Mouse (Mus musculus) embryonic facial prominence, embryonic 15.5 days (tissue): Measurements from ENCODE around the gene Sema6b. TPM values are rescaled to one million over a fixed set of nuclear protein-coding genes. Genes with fewer than 3 reads are reported as not detected.
"Not testable (repeated sequence)": the region's sequence is repeated elsewhere in the genome, so short reads cannot be mapped to it uniquely, and the experiment has no call there.

Experiments used
- ATAC-seq: fragments of 200-750 bp; cut with Nextera tagmentation; 2 replicates; pipeline ENCODE4 v1.8.0; 2017; ENCODE audit warnings: low read depth, moderate TSS enrichment; ENCODE audit not compliant: insufficient number of reproducible peaks, low FRiP score, low TSS enrichment
- H3K27ac ChIP-seq: fragments of 300-500 bp; sonication (generic); replicated peaks from 2 replicates; pipeline ENCODE4 v1.5.1; 2015; ENCODE audit warnings: mild to moderate bottlenecking, inconsistent platforms
- H3K27me3 ChIP-seq: fragments of 300-500 bp; sonication (generic); 2 replicates; pipeline ENCODE4 v1.6.1; 2015; ENCODE audit warnings: inconsistent platforms
- H3K36me3 ChIP-seq: fragments of 300-500 bp; sonication (generic); 2 replicates; pipeline ENCODE4 v1.6.1; 2015; ENCODE audit warnings: mild to moderate bottlenecking, inconsistent platforms
- H3K4me1 ChIP-seq: fragments of 300-500 bp; sonication (generic); 2 replicates; pipeline ENCODE4 v1.6.1; 2015; ENCODE audit warnings: inconsistent platforms
- H3K4me2 ChIP-seq: fragments of 300-500 bp; sonication (generic); replicated peaks from 2 replicates; pipeline ENCODE4 v1.6.1; 2015; ENCODE audit warnings: mild to moderate bottlenecking, inconsistent platforms
- H3K4me3 ChIP-seq: fragments of 300-500 bp; sonication (generic); replicated peaks from 2 replicates; pipeline ENCODE4 v1.5.1; 2015; ENCODE audit warnings: mild to moderate bottlenecking, inconsistent platforms
- H3K9ac ChIP-seq: fragments of 300-500 bp; sonication (generic); 2 replicates; pipeline ENCODE4 v1.6.1; 2015; ENCODE audit warnings: inconsistent platforms
- H3K9me3 ChIP-seq: fragments of 300-500 bp; sonication (generic); replicated peaks from 2 replicates; pipeline ENCODE4 v1.6.1; 2016; ENCODE audit warnings: inconsistent platforms
- WGBS: fragments of 180-500 bp; shearing (Covaris S2); methylation state at CpG from one replicate; pipeline ENCODE4 v1.1.7; 2015; 5-methylcytosine and 5-hydroxymethylcytosine counted together
- microRNA-seq: library from miRNA; unstranded; fragments of <30 nt; microRNA quantifications from one replicate; pipeline ENCODE4, GENCODE M21; 2016; ENCODE audit warnings: borderline number of aligned reads
- polyA plus RNA-seq: library from polyadenylated mRNA; unstranded; fragments of >200 nt; fragmentation: Nextera tagmentation; extraction: Ambion mirVana; gene quantifications from 2 replicates; pipeline ENCODE4 v1.2.1, GENCODE M21; 2015

The Sema6b gene
- polyA plus RNA-seq, 1 experiment from 2014 or later, result 4.2 TPM

DNA sequence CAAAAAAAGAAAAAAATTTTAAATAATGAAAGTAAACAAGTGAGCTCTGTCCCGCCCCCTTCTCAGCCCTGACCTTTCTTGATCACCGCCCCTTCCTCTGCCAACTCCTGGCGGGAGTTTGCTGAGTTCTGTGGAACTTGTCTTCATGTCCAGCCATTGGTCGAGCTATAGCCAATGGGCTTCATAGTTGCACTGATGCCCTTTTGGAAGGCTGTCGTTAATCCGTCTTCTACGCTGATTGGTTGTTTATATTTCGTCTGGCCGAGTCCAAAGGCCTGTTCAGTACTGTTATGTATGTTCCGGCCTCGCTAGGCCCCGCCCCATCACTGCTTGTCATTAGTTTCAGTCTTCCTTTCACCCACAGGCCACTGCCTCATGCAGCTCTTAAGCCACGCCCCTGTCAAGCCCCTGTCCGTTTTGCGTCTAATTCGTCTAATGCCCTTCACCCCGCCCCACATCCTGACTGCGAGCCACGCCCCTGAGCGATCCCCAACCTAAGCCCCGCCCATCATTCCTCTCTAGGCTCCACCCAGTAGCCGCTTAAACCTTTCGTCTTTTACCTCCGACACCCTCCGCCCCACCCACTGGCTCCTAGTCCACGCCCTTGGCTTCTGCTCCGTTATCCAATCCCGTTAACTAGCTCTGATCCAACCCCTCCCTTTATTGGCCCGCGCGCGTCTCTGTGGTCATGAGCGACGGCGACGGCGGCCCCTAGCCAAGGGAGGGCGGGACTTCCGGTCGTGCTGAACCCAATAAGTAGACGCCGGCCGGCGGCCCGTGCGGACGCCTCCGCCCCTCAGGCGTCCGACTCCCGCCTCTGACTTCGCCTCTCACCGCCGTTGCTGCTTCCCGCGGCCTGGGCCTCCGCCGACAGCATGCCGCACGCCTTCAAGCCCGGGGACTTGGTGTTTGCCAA is 61.0 kb downstream of the Sema6b start, which contains the start of gene Hdgfl2:
Gene Hdgfl2 (plus strand): TSS at position 755 of the 916 bp plus-strand sequence.
- peak; percentile 93 for ATAC-seq
- Histone ChIP-seq H3K27me3 (no peaks in the 10 kb centered on the region), H3K27ac (peak within 1 kb of the TSS; percentile 63)

DNA sequence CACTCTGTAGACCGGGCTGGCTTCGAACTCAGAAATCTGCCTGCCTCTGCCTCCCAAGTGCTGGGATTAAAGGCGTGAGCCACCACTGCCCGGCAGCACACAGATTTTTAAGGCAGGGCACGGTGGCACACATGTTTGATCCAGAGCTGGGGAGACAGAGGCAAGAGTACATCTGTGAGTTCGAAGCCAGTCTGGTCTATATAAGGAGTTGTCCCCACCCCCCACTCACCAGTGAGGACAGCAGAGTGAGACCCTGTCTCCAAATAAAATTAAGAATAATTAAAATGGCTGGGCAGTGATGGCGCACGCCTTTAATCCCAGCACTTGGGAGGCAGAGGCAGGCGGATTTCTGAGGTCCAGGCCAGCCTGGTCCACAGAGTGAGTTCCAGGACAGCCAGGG is 61.8 kb downstream of the Sema6b start:
- peaks cover 46% of the 10 kb centered on the region for H3K4me1 ChIP-seq
- not testable (repeated sequence) for ATAC-seq, H3K9ac ChIP-seq, H3K9me3 ChIP-seq, H3K27me3 ChIP-seq
- 0 out of 2 replicates have a peak overlapping the region, but pooled peaks have one; percentile 30 for H3K27ac ChIP-seq
- peak overlapping the region; percentile 92 for H3K4me3 ChIP-seq
- peak overlapping the region; percentile 92 for H3K4me2 ChIP-seq
- H3K36me3 ChIP-seq, result peaks cover 13% of the 10 kb centered on the region
- 67% methylated on average over 9 of the region's 9 CpGs for WGBS

More for the DNA sequence above, 61.0 kb downstream of the Sema6b start, which contains the start of gene Hdgfl2:
- WGBS, result under 1% methylated on average over 61 of the region's 61 CpGs
- Histone ChIP-seq H3K9me3 (no peaks in the 10 kb centered on the region), H3K4me1 (peaks cover 38% of the 10 kb centered on the region), H3K4me3 (peak within 1 kb of the TSS; percentile 92), H3K9ac (peak within 1 kb of the TSS; percentile 83), H3K36me3 (peaks cover 18% of the 10 kb centered on the region), H3K4me2 (peak within 1 kb of the TSS; percentile 92)

GRCm38 (mm10) chr17:56077523-56077922 is 62.6 kb downstream of the Sema6b start:
- WGBS, result 92% methylated on average over 5 of the region's 5 CpGs
- Histone ChIP-seq H3K9me3 (no peaks in the 10 kb centered on the region), H3K27ac (no peak overlapping the region), H3K27me3 (no peaks in the 10 kb centered on the region), H3K9ac (no peak overlapping the region), H3K4me3 (no peak overlapping the region), H3K36me3 (peaks cover 10% of the 10 kb centered on the region), H3K4me1 (peaks cover 54% of the 10 kb centered on the region), H3K4me2 (no peak overlapping the region)
- ATAC-seq, result no peak

DNA sequence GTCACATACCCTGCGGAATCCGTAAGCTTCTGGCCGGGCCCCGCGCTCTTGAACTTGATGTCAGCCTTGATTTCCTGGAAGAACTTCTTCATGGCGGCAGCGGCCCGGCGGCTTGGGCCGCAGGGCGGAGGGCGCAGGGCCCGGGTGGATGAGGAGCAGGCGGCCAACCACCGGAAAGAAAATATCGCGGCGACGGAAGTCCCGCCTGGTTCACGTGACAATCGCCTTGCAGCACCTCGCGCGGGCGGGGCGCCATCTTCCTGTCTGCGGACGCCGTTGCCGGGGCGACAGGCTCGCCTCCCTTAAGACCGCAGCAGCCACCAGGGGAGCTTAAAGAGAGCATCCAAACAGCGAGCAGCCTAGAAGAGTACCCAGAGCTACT is 65.3 kb downstream of the Sema6b start, which contains the start of gene Ubxn6:
Gene Ubxn6 (minus strand): TSS at position 202 of the 382 bp plus-strand sequence.
- Histone ChIP-seq H3K27ac (peak within 1 kb of the TSS; percentile 97), H3K9ac (peak within 1 kb of the TSS; percentile 75), H3K9me3 (no peaks in the 10 kb centered on the region), H3K4me3 (peak within 1 kb of the TSS; percentile 82), H3K4me1 (peaks cover 28% of the 10 kb centered on the region), H3K27me3 (no peaks in the 10 kb centered on the region), H3K4me2 (peak within 1 kb of the TSS; percentile 68), H3K36me3 (peaks cover 31% of the 10 kb centered on the region)
- peak; percentile 49 for ATAC-seq
- WGBS, result under 1% methylated on average over 35 of the region's 35 CpGs

- peak overlapping the region; percentile 82 for H3K4me3 ChIP-seq
- no peaks in the 10 kb centered on the region for H3K27me3 ChIP-seq
- peaks cover 36% of the 10 kb centered on the region for H3K36me3 ChIP-seq
- peaks cover 28% of the 10 kb centered on the region for H3K4me1 ChIP-seq
- peak; percentile 21 for ATAC-seq
- peak overlapping the region; percentile 75 for H3K9ac ChIP-seq
- peak overlapping the region; percentile 68 for H3K4me2 ChIP-seq
- H3K27ac ChIP-seq, result peak overlapping the region; percentile 97
- no peaks in the 10 kb centered on the region for H3K9me3 ChIP-seq
- WGBS, result 7% methylated on average over 22 of the region's 22 CpGs
Observed at GRCm38 (mm10) chr17:56074097-56074826, 65.9 kb downstream of the Sema6b start.

Small RNA genes lying within 50 kb of the gene (microRNA-seq; reads per million reads assigned to microRNA genes)
- gene Gm44397, result not detected

Other genes starting within 250 kb of the Sema6b start
- 12.2 and 12.7 TPM in 2 replicates for gene Zfp959, start 248.2 kb downstream of the Sema6b start, polyA plus RNA-seq
- 6.8 and 7.4 TPM in 2 replicates for gene Zfp119b, start 190.8 kb downstream of the Sema6b start, polyA plus RNA-seq
- 3.3 and 3.7 TPM in 2 replicates for gene Ebi3, start 187.7 kb downstream of the Sema6b start, polyA plus RNA-seq
- 22.8 and 26.0 TPM in 2 replicates for gene Yju2, start 181.2 kb downstream of the Sema6b start, polyA plus RNA-seq
- gene Shd, start 169.9 kb downstream of the Sema6b start, polyA plus RNA-seq, result 20.4 and 22.2 TPM in 2 replicates
- 12.5 and 16.8 TPM in 2 replicates for gene Fsd1, start 153.8 kb downstream of the Sema6b start, polyA plus RNA-seq
- gene Stap2, start 134.8 kb downstream of the Sema6b start, polyA plus RNA-seq, result 23.6 and 24.5 TPM in 2 replicates
- gene Mpnd, start 134.6 kb downstream of the Sema6b start, polyA plus RNA-seq, result 91.3 and 97.2 TPM in 2 replicates
- gene Sh3gl1, start 103.7 kb downstream of the Sema6b start, polyA plus RNA-seq, result 194 and 201 TPM in 2 replicates
- gene Chaf1a, start 99.9 kb downstream of the Sema6b start, polyA plus RNA-seq, result 21.6 and 23.0 TPM in 2 replicates
- gene Ubxn6, start 65.3 kb downstream of the Sema6b start, polyA plus RNA-seq, result 46.4 and 51.6 TPM in 2 replicates
- gene Hdgfl2, start 60.7 kb downstream of the Sema6b start, polyA plus RNA-seq, result 112 and 119 TPM in 2 replicates
- gene Plin4, start 30.5 kb downstream of the Sema6b start, polyA plus RNA-seq, result 0.08 TPM in 1 of 2 replicates, not detected in the other
- gene Plin5, start 22.7 kb downstream of the Sema6b start, polyA plus RNA-seq, result 0.72 and 1.2 TPM in 2 replicates
- 1.4 and 1.8 TPM in 2 replicates for gene Lrg1, start 18.3 kb downstream of the Sema6b start, polyA plus RNA-seq
- 13.9 and 14.5 TPM in 2 replicates for gene Tnfaip8l1, start 22.1 kb upstream of the Sema6b start, polyA plus RNA-seq
- gene Mydgf, start 43.6 kb upstream of the Sema6b start, polyA plus RNA-seq, result 102 and 108 TPM in 2 replicates
- gene Dpp9, start 78.6 kb upstream of the Sema6b start, polyA plus RNA-seq, result 37.1 and 40.9 TPM in 2 replicates
- 15.0 and 15.4 TPM in 2 replicates for gene Fem1a, start 116.5 kb upstream of the Sema6b start, polyA plus RNA-seq
- gene Ticam1, start 136.4 kb upstream of the Sema6b start, polyA plus RNA-seq, result 6.7 and 7.4 TPM in 2 replicates
- 89.5 and 92.6 TPM in 2 replicates for gene Plin3, start 152.5 kb upstream of the Sema6b start, polyA plus RNA-seq
- gene Arrdc5, start 159.9 kb upstream of the Sema6b start, polyA plus RNA-seq, result 0.33 TPM in 1 of 2 replicates, not detected in the other
- 110 and 113 TPM in 2 replicates for gene Uhrf1, start 163.0 kb upstream of the Sema6b start, polyA plus RNA-seq
- gene Kdm4b, start 185.7 kb upstream of the Sema6b start, polyA plus RNA-seq, result 40.1 and 43.6 TPM in 2 replicates